Mouse (Mus musculus): ENCODE results near the gene Slc35g3.

DNA sequence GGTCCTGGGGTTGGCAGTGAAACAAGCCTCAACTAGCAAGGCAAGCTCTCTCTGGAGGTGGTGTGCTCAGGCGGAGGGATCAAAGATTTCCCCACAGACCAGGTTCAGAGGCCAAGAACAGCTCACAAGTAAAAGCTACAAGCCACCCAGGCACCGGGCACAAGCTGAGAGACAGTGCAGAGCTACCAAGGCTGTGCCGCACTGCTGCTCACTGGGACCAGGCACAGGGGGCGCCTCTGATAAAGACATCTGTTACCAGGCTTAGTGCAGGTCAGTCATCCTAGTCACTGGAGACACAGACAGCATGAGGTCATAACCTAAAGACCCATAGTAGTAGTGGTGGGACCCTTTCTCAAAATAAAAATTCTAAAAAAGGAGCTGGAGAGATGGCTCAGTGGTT is 44.8 kb downstream of the Slc35g3 start:
- TF ChIP-seq POLR2A (IDR thresholded peaks at IDR 0.05; ENCODE audit: control insufficient read depth, extremely low read depth, insufficient read depth, low read length, poor library complexity) (no peak), CTCF (IDR thresholded peaks at IDR 0.05; ENCODE audit: borderline replicate concordance, control insufficient read depth, extremely low read depth, insufficient read depth, low read length, poor library complexity) (no peak)

Measured in thymus, adult 2 months (tissue).